Mouse (Mus musculus): ENCODE data around the gene Ak5.

GRCm38 (mm10) chr3:152469423-152470200 is 198.5 kb downstream of the Ak5 start:
- TF ChIP-seq CTCF (IDR thresholded peaks at IDR 0.05; ENCODE audit: borderline replicate concordance, insufficient read depth, low read depth, low read length): no peak
- no peak for TF ChIP-seq POLR2A (IDR thresholded peaks at IDR 0.05; ENCODE audit: borderline replicate concordance, insufficient read depth, low read length)
